8 mouse cellular contexts compared by ENCODE assay signal in the genomic region with DNA sequence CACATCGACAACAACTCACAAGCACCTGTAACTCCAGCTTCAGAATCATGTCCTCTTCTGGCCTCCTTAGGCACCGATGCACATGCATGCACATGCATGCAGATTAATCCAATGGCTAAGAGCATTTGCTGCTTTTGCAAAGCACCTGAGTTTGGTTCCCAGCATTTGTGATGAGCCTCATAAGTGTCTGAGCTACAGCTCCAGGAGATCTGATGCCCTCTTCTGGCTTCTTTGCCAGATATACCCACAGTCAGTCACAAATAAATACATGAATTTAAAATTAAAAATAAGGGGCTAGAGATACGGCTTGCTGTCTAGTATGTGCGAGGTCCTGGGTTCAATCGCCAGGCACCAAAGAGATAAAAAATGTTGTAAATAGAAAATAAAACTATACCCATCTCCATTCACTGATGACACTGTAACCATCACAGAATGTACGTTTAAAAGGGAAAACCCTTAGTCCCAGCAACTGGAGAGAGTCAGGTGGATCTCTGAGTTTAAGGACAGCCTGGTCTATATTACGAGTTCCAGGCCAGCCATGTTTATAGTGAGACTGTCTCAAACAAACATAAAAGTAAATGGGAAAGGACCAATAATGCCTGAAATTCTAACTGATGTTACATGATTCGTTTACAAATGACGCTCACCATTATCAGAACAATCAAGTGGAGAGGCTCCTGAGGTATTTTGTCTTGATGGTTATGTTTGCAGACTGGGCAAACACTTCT. TPM values are rescaled to one million over a fixed set of nuclear protein-coding genes. Genes with fewer than 3 reads are reported as not detected.
DNase-seq lines count a peak whose midpoint lies in the region; ATAC-seq and TF ChIP-seq lines count a peak whose summit lies in the region.

No protein-coding gene starts in this region.

- H3K4me2 ChIP-seq in kidney, embryonic 15.5 days, result peak overlapping the region; percentile 88
- H3K4me2 ChIP-seq in hindbrain, postnatal 0 days (ENCODE audit: low read depth, low read length), result peak overlapping the region; percentile 64
- H3K4me2 ChIP-seq in myocyte (ENCODE audit: low read depth), result peak overlapping the region; percentile 94

- TF ChIP-seq POLR2A in myocyte (IDR thresholded peaks at IDR 0.05; ENCODE audit: insufficient read length, low read depth), result no peak

- DNase-seq in kidney, adult 11 months, result no peak
- peak; percentile 63 for DNase-seq in hindbrain, postnatal 0 days (ENCODE audit: low spot score)
- no peak for DNase-seq in adrenal gland, adult 8-10 months
- no peak for DNase-seq in frontal cortex, postnatal 14 days (ENCODE audit: low spot score in 2 of 2)
- no peak for DNase-seq in layer of hippocampus, postnatal 25 days (ENCODE audit: extremely low spot score in 1 of 2, low spot score in 1 of 2)

- peak overlapping the region; percentile 98; the same call in 1 of the 2 replicates for H3K27ac ChIP-seq in kidney, embryonic 15.5 days
- H3K27ac ChIP-seq in brown adipose tissue, adult 24 weeks (replicated peaks; ENCODE audit: low read depth, low read length), result no peak overlapping the region
- H3K27ac ChIP-seq in hindbrain, postnatal 0 days, result peak overlapping the region; percentile 99

- peak overlapping the region; percentile 97 for H3K4me3 ChIP-seq in kidney, embryonic 15.5 days (replicated peaks)
- peak overlapping the region; percentile 93 for H3K4me3 ChIP-seq in brown adipose tissue, adult 24 weeks (ENCODE audit: insufficient read depth, low read depth, low read length)
- H3K4me3 ChIP-seq in hindbrain, postnatal 0 days (ENCODE audit: low read length), result peak overlapping the region; percentile 92
- peak overlapping the region; percentile 65 for H3K4me3 ChIP-seq in myocyte

- peaks cover 40% of the 10 kb centered on the region for H3K4me1 ChIP-seq in kidney, embryonic 15.5 days
- peaks cover 7% of the 10 kb centered on the region; the same call in 1 of the 2 replicates for H3K4me1 ChIP-seq in brown adipose tissue, adult 24 weeks (ENCODE audit: control insufficient read depth, insufficient read depth, insufficient read length, low read length)
- 0 out of 2 replicates have a peak, but pooled peaks cover 7% of the 10 kb centered on the region for H3K4me1 ChIP-seq in hindbrain, postnatal 0 days (ENCODE audit: insufficient read depth, low read length)

- H3K79me2 ChIP-seq in myocyte (ENCODE audit: control insufficient read depth, insufficient read depth), result peaks cover 61% of the 10 kb centered on the region

- 42% methylated on average over 9 of the region's 9 CpGs for WGBS in kidney, embryonic 15.5 days
- WGBS in hindbrain, postnatal 0 days, result 33% methylated on average over 9 of the region's 9 CpGs

- no peaks in the 10 kb centered on the region for H3K9me3 ChIP-seq in kidney, embryonic 15.5 days (replicated peaks)
- no peaks in the 10 kb centered on the region for H3K9me3 ChIP-seq in hindbrain, postnatal 0 days (ENCODE audit: low read length)

- no peaks in the 10 kb centered on the region for H3K27me3 ChIP-seq in kidney, embryonic 15.5 days
- no peaks in the 10 kb centered on the region for H3K27me3 ChIP-seq in hindbrain, postnatal 0 days (ENCODE audit: insufficient read depth, low read length)
- H3K27me3 ChIP-seq in myocyte (ENCODE audit: control insufficient read depth, insufficient read depth, insufficient read length), result no peaks in the 10 kb centered on the region

- H3ac ChIP-seq in myocyte (ENCODE audit: control insufficient read depth, insufficient read length), result no peak overlapping the region

- peak; percentile 47 for TF ChIP-seq CTCF in hindbrain, postnatal 0 days (IDR thresholded peaks at IDR 0.05; ENCODE audit: low read depth)

- H3K9ac ChIP-seq in kidney, embryonic 15.5 days, result peak overlapping the region; percentile 97
- peak overlapping the region; percentile 99 for H3K9ac ChIP-seq in hindbrain, postnatal 0 days (replicated peaks; ENCODE audit: low read length)

- no peaks in the 10 kb centered on the region for H3K36me3 ChIP-seq in kidney, embryonic 15.5 days
- H3K36me3 ChIP-seq in hindbrain, postnatal 0 days (ENCODE audit: insufficient read depth, low read length), result no peaks in the 10 kb centered on the region
- H3K36me3 ChIP-seq in myocyte (ENCODE audit: control insufficient read depth, insufficient read depth), result no peaks in the 10 kb centered on the region

- no peak for ATAC-seq in kidney, embryonic 15.5 days (replicated peaks; ENCODE audit: low FRiP score)
- ATAC-seq in hindbrain, postnatal 0 days, result no peak

TF ChIP-seq in myocyte, 11 proteins besides CTCF, POLR2A, EP300 and RAD21:
- no peak for TF ChIP-seq TCF12 (IDR thresholded peaks at IDR 0.05; ENCODE audit: insufficient read depth, poor library complexity, severe bottlenecking)
- TF ChIP-seq REST (IDR thresholded peaks at IDR 0.05; ENCODE audit: insufficient read depth, insufficient read length), result no peak
- no peak for TF ChIP-seq CEBPB (IDR thresholded peaks at IDR 0.05; ENCODE audit: insufficient read depth, poor library complexity, severe bottlenecking)
- no peak for TF ChIP-seq E2F4 (IDR thresholded peaks at IDR 0.05; ENCODE audit: insufficient read depth)
- TF ChIP-seq TCF3 (IDR thresholded peaks at IDR 0.05; ENCODE audit: insufficient read length, low read depth), result no peak
- no peak for TF ChIP-seq POLR2AphosphoS2 (IDR thresholded peaks at IDR 0.05; ENCODE audit: insufficient read length, low read depth)
- no peak for TF ChIP-seq MYOG (IDR thresholded peaks at IDR 0.05; ENCODE audit: control insufficient read depth in 1 of 3, insufficient read depth in 1 of 3, insufficient read length in 2 of 3, low read depth in 2 of 3)
- no peak for TF ChIP-seq SRF (IDR thresholded peaks at IDR 0.05; ENCODE audit: control insufficient read depth, insufficient read length, low read depth)
- no peak for TF ChIP-seq MAX (IDR thresholded peaks at IDR 0.05; ENCODE audit: low read depth)
- no peak for TF ChIP-seq MYOD1 (IDR thresholded peaks at IDR 0.05; ENCODE audit: control insufficient read depth in 1 of 3, insufficient read length in 2 of 3, low read depth in 2 of 3)
- no peak for TF ChIP-seq USF1 (IDR thresholded peaks at IDR 0.05; ENCODE audit: low read depth)
TF ChIP-seq in myocyte: peak in this region for 0.

RNA-seq across cellular contexts. Expression of gene Fnbp1l, which starts 1.7 kb away (rescaled TPM):
- 46.7 and 53.7 TPM in 2 replicates for polyA plus RNA-seq in kidney, embryonic 15.5 days (2015; fragmentation: Nextera tagmentation; extraction: Ambion mirVana)
- 9.3 and 10.3 TPM in 2 replicates for polyA plus RNA-seq in brown adipose tissue, adult 24 weeks (2012; ENCODE audit: insufficient read depth, insufficient read length, missing spikeins)
- 73.0 and 92.9 TPM in 2 replicates for total RNA-seq in hindbrain, postnatal 0 days (2014; rRNA removed)
- polyA plus RNA-seq in hindbrain, postnatal 0 days (2015; fragmentation: Nextera tagmentation; extraction: Ambion mirVana), result 136 and 146 TPM in 2 replicates
- 8.6 TPM for polyA plus RNA-seq in myocyte (2012; fragmentation: generic; extraction: Trizol)
- 10 to 100 TPM; 14.5 to 32.5 (median 22.5) TPM for total RNA-seq in adrenal gland, adult 8-10 months (2022)
- total RNA-seq in layer of hippocampus, postnatal 25 days (2021), result 10 to 100 TPM; 32.5 to 33.9 TPM
